Mouse (Mus musculus) MEL (cell line): Measurements from ENCODE around the gene Ybx1. TPM values are rescaled to one million over a fixed set of nuclear protein-coding genes. Genes with fewer than 3 reads are reported as not detected.

Experiments
- DNase-seq: peaks from one replicate; pipeline ENCODE4 v3.0.0; 2011; ENCODE audit warnings: low read depth, low spot score
- H3K27ac ChIP-seq: 2 replicates; pipeline ENCODE4 v1.5.1; 2012; ENCODE audit warnings: low read depth, mild to moderate bottlenecking, control low read depth, low read length, moderate library complexity; ENCODE audit not compliant: control insufficient read depth
- H3K27me3 ChIP-seq, 2 experiments: fragments of 150-350 bp in 1 of 2; sonication (generic) in 1 of 2; 2 replicates each; pipeline ENCODE4 v1.6.1; 2012; ENCODE audit warnings: low read length in 2 of 2, mild to moderate bottlenecking in 2 of 2, improper control_type of control experiment in 1 of 2, moderate library complexity in 1 of 2; ENCODE audit not compliant: insufficient read depth in 2 of 2, control insufficient read depth in 1 of 2
- H3K36me3 ChIP-seq, 2 experiments: 2 replicates each; pipeline ENCODE4 v1.6.1; 2012 to 2014; ENCODE audit warnings: low read length in 2 of 2, improper control_type of control experiment in 1 of 2, inconsistent platforms in 1 of 2, mild to moderate bottlenecking in 1 of 2; ENCODE audit not compliant: insufficient read depth in 2 of 2, control insufficient read depth in 1 of 2
- H3K4me1 ChIP-seq, 2 experiments: fragments of 150-350 bp in 1 of 2; sonication (generic) in 1 of 2; 2 replicates each; pipeline ENCODE4 v1.6.1; 2012; ENCODE audit warnings: low read length in 2 of 2, improper control_type of control experiment in 1 of 2, mild to moderate bottlenecking in 1 of 2; ENCODE audit not compliant: insufficient read depth in 2 of 2, control insufficient read depth in 1 of 2
- H3K4me3 ChIP-seq, 2 experiments: fragments of 150-350 bp in 1 of 2; sonication (generic) in 1 of 2; 2 replicates each; pipeline ENCODE4 v1.5.1; 2012; ENCODE audit warnings: low read depth in 2 of 2, low read length in 2 of 2, mild to moderate bottlenecking in 2 of 2, moderate library complexity in 2 of 2, control low read depth in 1 of 2, improper control_type of control experiment in 1 of 2; ENCODE audit not compliant: control insufficient read depth in 1 of 2, insufficient read depth in 1 of 2
- H3K79me2 ChIP-seq: 2 replicates; pipeline ENCODE4 v1.6.1; 2012; ENCODE audit warnings: mild to moderate bottlenecking, low read length, moderate library complexity; ENCODE audit not compliant: control insufficient read depth, poor library complexity, insufficient read depth
- H3K9ac ChIP-seq: 2 replicates; pipeline ENCODE4 v1.6.1; 2012; ENCODE audit warnings: low read depth, mild to moderate bottlenecking, control low read depth, low read length, moderate library complexity; ENCODE audit not compliant: control insufficient read depth, poor library complexity, severe bottlenecking
- H3K9me3 ChIP-seq: fragments of 150-350 bp; sonication (generic); replicated peaks from 2 replicates; pipeline ENCODE4 v1.6.1; 2012; ENCODE audit warnings: mild to moderate bottlenecking, low read length, improper control_type of control experiment, moderate library complexity; ENCODE audit not compliant: insufficient read depth
- BHLHE40 ChIP-seq: IDR thresholded peaks from 2 replicates; pipeline ENCODE4 v1.6.1; 2012; ENCODE audit warnings: low read depth, mild to moderate bottlenecking, inconsistent platforms, low read length, improper control_type of control experiment, borderline replicate concordance
- CHD1 ChIP-seq: IDR thresholded peaks from 2 replicates; pipeline ENCODE4 v1.6.1; 2012; ENCODE audit warnings: low read depth, mild to moderate bottlenecking, inconsistent platforms, low read length, improper control_type of control experiment
- CTCF ChIP-seq, 3 experiments: IDR thresholded peaks in 2 of 3; conservative IDR thresholded peaks in 1 of 3; 2 replicates each; pipeline ENCODE4 v1.5.1; 2011 to 2012; ENCODE audit warnings: low read length in 3 of 3, low read depth in 2 of 3, mild to moderate bottlenecking in 2 of 3, improper control_type of control experiment in 1 of 3, inconsistent platforms in 1 of 3, mixed read lengths in 1 of 3, moderate library complexity in 1 of 3; ENCODE audit not compliant: control insufficient read depth in 1 of 3, insufficient read depth in 1 of 3, poor library complexity in 1 of 3, severe bottlenecking in 1 of 3
- E2F4 ChIP-seq: IDR thresholded peaks from 2 replicates; pipeline ENCODE4 v1.6.1; 2011; ENCODE audit warnings: low read depth, low read length, improper control_type of control experiment, borderline replicate concordance
- ETS1 ChIP-seq: IDR thresholded peaks from 2 replicates; pipeline ENCODE4 v1.6.1; 2012; ENCODE audit warnings: low read depth, mild to moderate bottlenecking, inconsistent platforms, low read length, improper control_type of control experiment, moderate library complexity
- GABPA ChIP-seq: IDR thresholded peaks from 2 replicates; pipeline ENCODE4 v1.6.1; 2012; ENCODE audit warnings: low read depth, mild to moderate bottlenecking, inconsistent platforms, low read length, improper control_type of control experiment, moderate library complexity
- JUND ChIP-seq: IDR thresholded peaks from 2 replicates; pipeline ENCODE4 v1.6.1; 2011; ENCODE audit warnings: low read depth, mild to moderate bottlenecking, improper control_type of control experiment, low read length
- MAZ ChIP-seq: IDR thresholded peaks from 2 replicates; pipeline ENCODE4 v1.6.1; 2012; ENCODE audit warnings: low read depth, mild to moderate bottlenecking, inconsistent platforms, low read length, improper control_type of control experiment
- MXI1 ChIP-seq: IDR thresholded peaks from 2 replicates; pipeline ENCODE4 v1.6.1; 2011; ENCODE audit warnings: mild to moderate bottlenecking, low read depth, low read length, improper control_type of control experiment
- POLR2AphosphoS5 ChIP-seq: IDR thresholded peaks from 2 replicates; pipeline ENCODE4 v1.6.1; 2012; ENCODE audit warnings: low read depth, borderline replicate concordance, mild to moderate bottlenecking, inconsistent platforms, low read length, moderate library complexity, mixed read lengths
- RAD21 ChIP-seq: IDR thresholded peaks from 2 replicates; pipeline ENCODE4 v1.6.1; 2011; ENCODE audit warnings: mild to moderate bottlenecking, low read depth, low read length, improper control_type of control experiment
- SIN3A ChIP-seq: IDR thresholded peaks from 2 replicates; pipeline ENCODE4 v1.6.1; 2012; ENCODE audit warnings: low read length, improper control_type of control experiment, inconsistent platforms
- TAL1 ChIP-seq: IDR thresholded peaks from 2 replicates; pipeline ENCODE4 v1.6.1; 2012; ENCODE audit warnings: mild to moderate bottlenecking, inconsistent platforms, low read length, moderate library complexity, mixed read lengths
- TBP ChIP-seq: IDR thresholded peaks from 2 replicates; pipeline ENCODE4 v1.8.0; 2011; ENCODE audit warnings: low read depth, low read length, improper control_type of control experiment
- TCF12 ChIP-seq: IDR thresholded peaks from 2 replicates; pipeline ENCODE4 v1.6.1; 2014; ENCODE audit warnings: low read depth, mild to moderate bottlenecking, inconsistent platforms, low read length, improper control_type of control experiment, moderate library complexity
- USF1 ChIP-seq: IDR thresholded peaks from 2 replicates; pipeline ENCODE4 v1.6.1; 2014; ENCODE audit warnings: low read depth, mild to moderate bottlenecking, inconsistent platforms, low read length, improper control_type of control experiment, moderate library complexity
- USF2 ChIP-seq, 2 experiments: IDR thresholded peaks; 2 replicates each; pipeline ENCODE4 v1.6.1; 2011 to 2012; ENCODE audit warnings: improper control_type of control experiment in 2 of 2, low read length in 2 of 2, borderline replicate concordance in 1 of 2, inconsistent platforms in 1 of 2, low read depth in 1 of 2, mild to moderate bottlenecking in 1 of 2; ENCODE audit not compliant: insufficient read depth in 1 of 2
- polyA plus RNA-seq, 2 experiments: library from polyadenylated mRNA; stranded (reverse) in 1 of 2; unstranded in 1 of 2; fragments of >175 nt in 1 of 2; fragments of >200 nt in 1 of 2; gene quantifications; 2 replicates each; pipeline versions ENCODE4 v1.2.1 to v1.2.4; 2012; ENCODE audit warnings: low replicate concordance in 2 of 2, low read depth in 1 of 2; ENCODE audit not compliant: insufficient read length in 2 of 2, insufficient read depth in 1 of 2, missing spikeins in 1 of 2
- total RNA-seq: library from RNA; depleted of rRNA; stranded (reverse); fragments of 300-350 nt; gene quantifications from 2 replicates; pipeline ENCODE4 v1.2.3, GENCODE M21; 2012

Ybx1 gene
- total and polyA plus RNA-seq, 3 experiments: 979 to 2,666 (median 2,172) TPM

GRCm38 (mm10) chr4:119259344-119260254, 34.8 kb downstream of the Ybx1 start:
- Histone ChIP-seq H3K9me3 (no peaks in the 10 kb centered on the region), H3K4me3 (no peak overlapping the region), H3K27ac (no peak overlapping the region), H3K27me3 (no peaks in the 10 kb centered on the region), H3K9ac (no peak overlapping the region), H3K79me2 (no peaks in the 10 kb centered on the region), H3K36me3 (no peaks in the 10 kb centered on the region), H3K4me1 (0 out of 4 replicates have a peak, but pooled peaks cover 0 to 2% of the 10 kb centered on the region in 2 experiments)
- TF ChIP-seq BHLHE40 (no peak), CTCF (IDR thresholded peaks at IDR 0.05 in 2 of 3, conservative IDR thresholded peaks at IDR 0.05 in 1 of 3; ENCODE audit: control insufficient read depth in 1 of 3, insufficient read depth in 1 of 3, low read depth in 2 of 3, low read length in 3 of 3, poor library complexity in 1 of 3, severe bottlenecking in 1 of 3) (peak in 2 of 3 experiments; percentile 12 to 19; a peak in 1 of 6 replicates)
- no peak for DNase-seq

GRCm38 (mm10) chr4:119257083-119257482, 37.3 kb downstream of the Ybx1 start:
- DNase-seq: no peak
- no peaks in the 10 kb centered on the region for H3K27me3 ChIP-seq

GRCm38 (mm10) chr4:119255351-119255750, 39.1 kb downstream of the Ybx1 start, which contains the start of gene Cldn19:
Cldn19 (plus strand) TSS chr4:119255414.
- no peak for DNase-seq
- Histone ChIP-seq H3K27me3 (no peaks in the 10 kb centered on the region), H3K4me3 (no peak within 1 kb of the TSS), H3K27ac (no peak within 1 kb of the TSS), H3K4me1 (no peaks in the 10 kb centered on the region), H3K36me3 (no peaks in the 10 kb centered on the region), H3K9ac (no peak within 1 kb of the TSS), H3K79me2 (no peaks in the 10 kb centered on the region), H3K9me3 (no peaks in the 10 kb centered on the region)
- no peak for TF ChIP-seq RAD21
- TF ChIP-seq JUND: no peak
- no peak for TF ChIP-seq TCF12
- no peak for TF ChIP-seq ETS1
- no peak for TF ChIP-seq MXI1
- TF ChIP-seq USF1: no peak
- TF ChIP-seq MAZ: no peak
- TF ChIP-seq E2F4: no peak
- no peak for TF ChIP-seq SIN3A
- no peak for TF ChIP-seq CHD1
- no peak for TF ChIP-seq POLR2AphosphoS5

More at GRCm38 (mm10) chr4:119257083-119257482, 37.3 kb downstream of the Ybx1 start:
- Histone ChIP-seq H3K36me3 (no peaks in the 10 kb centered on the region), H3K4me3 (no peak overlapping the region), H3K4me1 (0 out of 4 replicates have a peak, but pooled peaks cover 0 to 2% of the 10 kb centered on the region in 2 experiments), H3K79me2 (no peaks in the 10 kb centered on the region), H3K9ac (no peak overlapping the region), H3K27ac (no peak overlapping the region), H3K9me3 (no peaks in the 10 kb centered on the region)
- TF ChIP-seq ETS1 (no peak), GABPA (no peak), TBP (no peak), USF2 (IDR thresholded peaks at IDR 0.05; ENCODE audit: borderline replicate concordance in 1 of 2, insufficient read depth in 1 of 2, low read depth in 1 of 2, low read length in 2 of 2) (no peak), TAL1 (no peak), CTCF (IDR thresholded peaks at IDR 0.05 in 2 of 3, conservative IDR thresholded peaks at IDR 0.05 in 1 of 3; ENCODE audit: control insufficient read depth in 1 of 3, insufficient read depth in 1 of 3, low read depth in 2 of 3, low read length in 3 of 3, poor library complexity in 1 of 3, severe bottlenecking in 1 of 3) (no peak)
